Mouse (Mus musculus) cerebellum, postnatal 4 days (tissue): ENCODE measurements at regions not wholly inside any gene's neighbourhood (a gene's known extent, or its start where the extent isn't known, plus 50 kb on each side); places are given as distances from the start of the nearest gene placed in this dataset.
"Not testable (repeated sequence)": the region's sequence is repeated elsewhere in the genome, so short reads cannot be mapped to it uniquely, and the experiment has no call there.

ENCODE experiments used
- DNase-seq, 2 experiments: peaks; one replicate each; pipeline ENCODE4 v3.0.0; 2022; ENCODE audit warnings: low spot score in 2 of 2, mixed read lengths in 1 of 2

- DNase-seq, result not testable (repeated sequence)
Observed at GRCm38 (mm10) chr3:3302657-3303056, 2447.9 kb upstream of the Gm8797 start.

DNA sequence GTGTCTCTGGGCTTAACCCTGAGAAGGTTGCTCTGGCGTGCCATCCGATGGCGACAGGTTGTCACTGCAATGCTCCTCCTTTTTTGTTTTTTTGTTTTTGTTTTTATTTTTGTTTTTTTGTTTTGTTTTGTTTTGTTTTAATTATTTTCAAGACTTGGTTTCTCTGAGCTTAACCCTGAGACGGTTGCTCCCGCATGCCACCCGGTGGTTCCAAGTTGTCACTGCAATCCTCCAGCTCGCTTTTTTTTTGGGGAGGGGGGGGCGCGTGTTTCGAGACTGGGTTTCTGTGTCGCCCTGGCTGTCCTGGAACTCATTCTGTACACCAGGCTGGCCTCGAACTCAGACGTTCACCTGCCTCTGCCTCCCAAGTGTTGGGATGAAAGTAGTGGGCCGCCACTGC is 2442.1 kb upstream of the Gm8797 start:
- no peak for DNase-seq

DNA sequence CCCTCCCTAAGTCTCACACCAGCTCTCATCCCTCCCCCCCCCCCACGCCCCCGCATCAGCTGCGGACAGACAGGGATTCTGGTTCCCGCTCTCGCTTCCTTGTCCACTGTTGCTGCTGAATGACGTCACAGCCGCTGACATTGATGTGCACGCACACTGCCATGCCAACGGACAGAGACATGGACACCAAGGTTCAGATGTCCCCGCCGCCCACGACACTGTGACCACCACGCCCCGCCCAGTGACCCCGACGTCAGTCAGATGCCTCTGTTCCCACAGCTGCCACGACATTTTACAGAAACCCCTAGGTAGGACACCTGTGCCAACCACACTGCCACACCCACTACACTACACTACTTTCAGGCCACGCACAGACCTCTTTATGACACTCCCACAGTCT is 2441.6 kb upstream of the Gm8797 start:
- no peak for DNase-seq

- DNase-seq, result no peak
Observed at GRCm38 (mm10) chr3:3310811-3311210, 2439.8 kb upstream of the Gm8797 start.

DNA sequence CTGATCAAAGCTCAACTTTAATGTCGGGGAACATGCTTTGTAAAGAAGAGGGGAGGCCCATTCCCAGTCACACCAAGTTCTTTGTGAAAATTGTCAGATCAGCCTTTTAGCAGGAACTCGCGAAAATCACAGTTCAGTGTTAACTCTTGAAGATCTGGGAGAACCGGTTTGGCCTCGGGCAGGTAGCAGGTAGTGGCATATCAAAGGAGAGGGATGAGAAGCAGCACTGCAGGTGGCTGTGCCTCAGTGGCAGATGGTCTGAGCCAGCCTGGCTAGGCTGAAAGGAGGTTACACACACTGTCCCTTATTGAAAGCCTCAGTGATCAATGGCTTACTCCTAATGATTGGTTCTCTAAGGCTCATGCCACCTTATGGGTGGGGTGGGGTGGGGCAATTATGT is 2401.0 kb upstream of the Gm8797 start:
- no peak for DNase-seq

DNA sequence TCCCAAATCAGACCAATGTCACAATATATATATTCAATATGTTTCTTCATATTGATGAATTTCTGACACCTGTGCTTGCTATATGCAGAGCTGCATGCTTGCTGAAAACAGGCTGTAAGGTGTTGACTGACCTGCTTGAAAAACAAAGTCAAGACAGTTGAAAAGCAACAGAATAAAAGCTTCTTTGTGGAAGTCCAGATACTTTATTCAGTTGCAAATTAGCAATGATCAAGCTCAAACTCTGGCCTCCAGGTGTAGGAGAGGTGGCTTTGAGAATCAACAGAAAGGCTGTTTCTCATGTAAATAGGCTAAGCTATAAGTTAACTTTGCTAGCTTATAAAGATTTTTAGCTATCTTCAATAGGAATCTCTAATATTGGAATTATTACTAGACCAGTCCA is 2379.7 kb upstream of the Gm8797 start:
- DNase-seq, result not testable (repeated sequence)

- peak in 1 of 2 experiments; percentile 9 for DNase-seq
Observed at GRCm38 (mm10) chr3:3388056-3388770, 2362.4 kb upstream of the Gm8797 start.
